Mouse (Mus musculus) adrenal gland, postnatal 0 days (tissue): ENCODE results near the gene Atg4c. TPM values are rescaled to one million over a fixed set of nuclear protein-coding genes. Genes with fewer than 3 reads are reported as not detected.

Source experiments
- polyA plus RNA-seq: library from polyadenylated mRNA; unstranded; fragments of >200 nt; fragmentation: Nextera tagmentation; extraction: Ambion mirVana; gene quantifications from 2 replicates; pipeline ENCODE4 v1.2.1, GENCODE M21; 2015

Atg4c gene
- polyA plus RNA-seq, result 9.5 and 12.9 TPM in 2 replicates

DNA sequence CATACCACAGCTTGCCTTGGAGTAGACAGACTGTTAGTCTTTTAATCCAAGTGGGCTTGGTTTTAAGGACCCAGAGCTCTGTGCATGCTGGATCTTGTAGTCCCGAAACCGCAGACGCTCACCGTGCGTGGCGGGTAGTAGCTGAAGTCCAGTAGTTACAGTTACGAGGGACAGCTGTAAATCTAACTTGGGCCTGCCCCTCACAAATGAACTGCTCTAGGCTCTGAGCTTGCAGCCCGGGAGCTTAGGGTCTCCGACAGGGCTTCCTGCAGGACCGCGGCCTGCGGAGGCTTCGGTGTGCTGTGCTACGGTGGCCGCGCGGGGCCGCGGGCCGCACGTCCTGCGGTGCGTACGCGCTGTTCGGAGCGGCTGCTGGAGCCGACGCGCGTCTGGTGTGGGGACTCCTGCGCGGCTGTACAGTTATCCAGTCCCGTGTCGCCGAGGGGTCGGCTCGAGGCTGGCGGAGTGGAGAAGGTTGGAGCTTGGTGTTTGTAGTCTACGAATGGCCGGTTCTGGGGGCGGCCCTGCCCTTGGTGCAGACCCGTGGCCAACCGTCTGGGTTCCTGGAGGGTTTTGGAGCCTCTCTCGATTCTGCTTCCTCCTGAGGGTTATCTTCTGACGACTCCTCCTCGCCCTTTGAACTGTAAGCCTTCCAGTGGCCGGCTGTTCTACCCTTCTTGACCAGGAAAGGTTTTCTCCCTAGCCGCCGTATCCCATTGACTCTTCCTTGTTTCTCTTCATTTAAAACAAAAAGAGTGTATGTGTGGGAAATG lies at the start of gene Atg4c:
TSS of gene Atg4c (plus strand) at position 125 of the 773 bp plus-strand sequence.

Other genes starting within 250 kb of the Atg4c start
- 9.3 and 14.1 TPM in 2 replicates for gene Angptl3, start 163.0 kb upstream of the Atg4c start, polyA plus RNA-seq
- 22.9 and 27.3 TPM in 2 replicates for gene Dock7, start 73.0 kb upstream of the Atg4c start, polyA plus RNA-seq
- 0.13 and 0.29 TPM in 2 replicates for gene Gm12689, start 102.0 kb downstream of the Atg4c start, polyA plus RNA-seq